In the genomic region with DNA sequence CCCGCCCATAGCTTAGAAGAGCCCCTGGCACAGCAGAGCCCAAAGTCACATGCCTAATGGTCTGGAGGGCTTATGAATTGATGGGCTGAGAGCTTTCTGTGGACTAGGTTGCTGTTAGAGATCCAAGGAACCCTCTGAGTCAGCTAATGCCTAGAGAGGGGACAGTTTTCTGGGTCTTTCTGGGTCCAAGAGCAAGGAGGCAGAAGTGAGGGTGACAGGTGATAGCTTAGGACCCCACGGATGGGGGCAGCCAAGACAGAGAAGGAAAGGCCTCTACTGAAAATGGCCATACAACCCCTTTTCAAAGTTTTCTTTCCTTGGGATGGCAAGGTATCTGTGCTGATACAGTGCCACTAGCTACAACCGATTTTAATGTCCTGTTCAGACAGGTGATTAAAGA, we compare ENCODE assay signal across 14 mouse cellular contexts.
A peak's percentile ranks its signal among the peaks of the same experiment; 100 is the strongest.
DNase-seq lines count a peak whose midpoint lies in the region; ATAC-seq and TF ChIP-seq lines count a peak whose summit lies in the region.
"Had no signal": no experiment of that assay in that cellular context is flagged by ENCODE, and none has a peak within 500 bp of the region (broad histone marks: within the 10 kb centered on the region; RNA-seq: fewer than 3 reads in every experiment).

No protein-coding gene starts in this region.

- H3K9me3 ChIP-seq in midbrain, embryonic 11.5 days (ENCODE audit: control insufficient read depth, low read length) = no peaks in the 10 kb centered on the region
- no peaks in the 10 kb centered on the region for H3K9me3 ChIP-seq in midbrain, postnatal 0 days (ENCODE audit: low read length)
- no peaks in the 10 kb centered on the region for H3K9me3 ChIP-seq in forebrain, embryonic 13.5 days (replicated peaks)
- H3K9me3 ChIP-seq in hindbrain, embryonic 13.5 days = no peaks in the 10 kb centered on the region
- no peaks in the 10 kb centered on the region for H3K9me3 ChIP-seq in neural tube, embryonic 14.5 days (ENCODE audit: control insufficient read depth, low read length)
- H3K9me3 ChIP-seq in intestine, postnatal 0 days (ENCODE audit: control insufficient read depth) = no peaks in the 10 kb centered on the region
- H3K9me3 ChIP-seq: embryonic facial prominence, embryonic 13.5 days; heart, embryonic 15.5 days; liver, embryonic 12.5 days had no signal

- H3K4me3 ChIP-seq in midbrain, embryonic 11.5 days (ENCODE audit: low read depth, low read length) = no peak overlapping the region
- H3K4me3 ChIP-seq in midbrain, postnatal 0 days (ENCODE audit: low read depth, low read length) = no peak overlapping the region
- H3K4me3 ChIP-seq in forebrain, embryonic 13.5 days = no peak overlapping the region
- no peak overlapping the region for H3K4me3 ChIP-seq in hindbrain, embryonic 13.5 days
- H3K4me3 ChIP-seq in neural tube, embryonic 14.5 days (ENCODE audit: low read depth, low read length) = no peak overlapping the region
- H3K4me3 ChIP-seq in intestine, postnatal 0 days (ENCODE audit: low read depth, low read length) = no peak overlapping the region
- H3K4me3 ChIP-seq: embryonic facial prominence, embryonic 13.5 days; heart, embryonic 15.5 days; liver, embryonic 12.5 days had no signal

- H3K27ac ChIP-seq in midbrain, embryonic 11.5 days (ENCODE audit: low read depth, low read length) = no peak overlapping the region
- no peak overlapping the region for H3K27ac ChIP-seq in midbrain, postnatal 0 days (ENCODE audit: low read depth, low read length)
- H3K27ac ChIP-seq in forebrain, embryonic 13.5 days = peak overlapping the region; percentile 87; the same call in 1 of the 2 replicates
- H3K27ac ChIP-seq in hindbrain, embryonic 13.5 days = peak overlapping the region; percentile 86
- peak overlapping the region; percentile 68; the same call in 1 of the 2 replicates for H3K27ac ChIP-seq in neural tube, embryonic 14.5 days (ENCODE audit: low read depth, low read length)
- H3K27ac ChIP-seq in intestine, postnatal 0 days (ENCODE audit: low read depth, low read length) = no peak overlapping the region
- H3K27ac ChIP-seq: embryonic facial prominence, embryonic 13.5 days; heart, embryonic 15.5 days; liver, embryonic 12.5 days had no signal

- no peak for TF ChIP-seq CTCF in midbrain, postnatal 0 days (IDR thresholded peaks at IDR 0.05)
- TF ChIP-seq CTCF in intestine, postnatal 0 days (IDR thresholded peaks at IDR 0.05; ENCODE audit: low read depth) = no peak

- no peak for ATAC-seq in midbrain, embryonic 11.5 days (ENCODE audit: low FRiP score)
- ATAC-seq in midbrain, postnatal 0 days (ENCODE audit: low FRiP score) = no peak
- ATAC-seq in forebrain, embryonic 13.5 days = no peak
- ATAC-seq in hindbrain, embryonic 13.5 days (ENCODE audit: low FRiP score) = no peak
- ATAC-seq in neural tube, embryonic 14.5 days (ENCODE audit: low read depth) = peak; percentile 7; the same call in 1 of the 2 replicates
- ATAC-seq in intestine, postnatal 0 days = no peak
- ATAC-seq: liver, embryonic 12.5 days had no signal

- no peaks in the 10 kb centered on the region for H3K36me3 ChIP-seq in midbrain, embryonic 11.5 days (ENCODE audit: control insufficient read depth, insufficient read depth, low read length)
- H3K36me3 ChIP-seq in midbrain, postnatal 0 days (ENCODE audit: insufficient read depth, low read length) = no peaks in the 10 kb centered on the region
- H3K36me3 ChIP-seq in forebrain, embryonic 13.5 days (ENCODE audit: poor library complexity, severe bottlenecking) = no peaks in the 10 kb centered on the region
- no peaks in the 10 kb centered on the region for H3K36me3 ChIP-seq in hindbrain, embryonic 13.5 days
- H3K36me3 ChIP-seq in neural tube, embryonic 14.5 days (ENCODE audit: control insufficient read depth, insufficient read depth, low read length) = no peaks in the 10 kb centered on the region
- H3K36me3 ChIP-seq in intestine, postnatal 0 days (ENCODE audit: control insufficient read depth, insufficient read depth) = no peaks in the 10 kb centered on the region
- H3K36me3 ChIP-seq: embryonic facial prominence, embryonic 13.5 days; heart, embryonic 15.5 days; liver, embryonic 12.5 days had no signal

- WGBS in midbrain, embryonic 11.5 days = 86% methylated on average over 3 of the region's 3 CpGs
- 75% methylated on average over 3 of the region's 3 CpGs for WGBS in midbrain, postnatal 0 days
- WGBS in forebrain, embryonic 13.5 days = 74% methylated on average over 3 of the region's 3 CpGs
- WGBS in hindbrain, embryonic 13.5 days = 71% methylated on average over 3 of the region's 3 CpGs
- 68% methylated on average over 3 of the region's 3 CpGs for WGBS in neural tube, embryonic 14.5 days
- WGBS in intestine, postnatal 0 days = 86% methylated on average over 3 of the region's 3 CpGs

- no peak overlapping the region for H3K4me2 ChIP-seq in midbrain, embryonic 11.5 days
- no peak overlapping the region for H3K4me2 ChIP-seq in midbrain, postnatal 0 days (ENCODE audit: low read depth, low read length, poor library complexity, severe bottlenecking)
- H3K4me2 ChIP-seq in forebrain, embryonic 13.5 days = no peak overlapping the region
- H3K4me2 ChIP-seq in hindbrain, embryonic 13.5 days = no peak overlapping the region
- no peak overlapping the region for H3K4me2 ChIP-seq in neural tube, embryonic 14.5 days (ENCODE audit: low read depth, low read length)
- H3K4me2 ChIP-seq in intestine, postnatal 0 days (replicated peaks; ENCODE audit: low read depth) = no peak overlapping the region
- H3K4me2 ChIP-seq: heart, embryonic 15.5 days; liver, embryonic 12.5 days had no signal

- H3K9ac ChIP-seq in midbrain, embryonic 11.5 days (ENCODE audit: low read length) = no peak overlapping the region
- no peak overlapping the region for H3K9ac ChIP-seq in midbrain, postnatal 0 days (replicated peaks; ENCODE audit: low read length, poor library complexity, severe bottlenecking)
- no peak overlapping the region for H3K9ac ChIP-seq in forebrain, embryonic 13.5 days
- H3K9ac ChIP-seq in hindbrain, embryonic 13.5 days = no peak overlapping the region
- no peak overlapping the region for H3K9ac ChIP-seq in neural tube, embryonic 14.5 days (replicated peaks; ENCODE audit: low read depth, low read length)
- no peak overlapping the region for H3K9ac ChIP-seq in intestine, postnatal 0 days (ENCODE audit: low read depth, low read length)
- H3K9ac ChIP-seq: embryonic facial prominence, embryonic 13.5 days; heart, embryonic 15.5 days; liver, embryonic 12.5 days had no signal

- H3K27me3 ChIP-seq in midbrain, embryonic 11.5 days (ENCODE audit: control insufficient read depth, insufficient read depth, low read length) = no peaks in the 10 kb centered on the region
- H3K27me3 ChIP-seq in midbrain, postnatal 0 days (ENCODE audit: insufficient read depth, low read length) = no peaks in the 10 kb centered on the region
- no peaks in the 10 kb centered on the region for H3K27me3 ChIP-seq in forebrain, embryonic 13.5 days
- no peaks in the 10 kb centered on the region for H3K27me3 ChIP-seq in hindbrain, embryonic 13.5 days
- no peaks in the 10 kb centered on the region for H3K27me3 ChIP-seq in neural tube, embryonic 14.5 days (ENCODE audit: control insufficient read depth, insufficient read depth, low read length)
- H3K27me3 ChIP-seq in intestine, postnatal 0 days (replicated peaks; ENCODE audit: control insufficient read depth, insufficient read depth, low read length) = no peaks in the 10 kb centered on the region; the same call in 1 of the 2 replicates
- H3K27me3 ChIP-seq: embryonic facial prominence, embryonic 13.5 days; heart, embryonic 15.5 days; liver, embryonic 12.5 days had no signal

- peak; percentile 74 for DNase-seq in midbrain, embryonic 11.5 days (ENCODE audit: low spot score, missing footprints)
- DNase-seq in midbrain, postnatal 0 days (ENCODE audit: low spot score) = no peak
- no peak for DNase-seq in urinary bladder, postnatal 36 days (ENCODE audit: low spot score in 2 of 2)
- no peak for DNase-seq in left cerebral cortex, adult 11 months (ENCODE audit: low spot score)
- DNase-seq: adrenal gland, postnatal 10 days; cerebellum, adult 9-10 months; kidney, adult 18-20 months had no signal

- H3K4me1 ChIP-seq in midbrain, embryonic 11.5 days (ENCODE audit: control insufficient read depth, insufficient read depth, low read length) = peaks cover 12% of the 10 kb centered on the region
- peaks cover 6% of the 10 kb centered on the region; the same call in 1 of the 2 replicates for H3K4me1 ChIP-seq in midbrain, postnatal 0 days (ENCODE audit: insufficient read depth, low read length)
- H3K4me1 ChIP-seq in forebrain, embryonic 13.5 days = peaks cover 27% of the 10 kb centered on the region
- peaks cover 25% of the 10 kb centered on the region for H3K4me1 ChIP-seq in hindbrain, embryonic 13.5 days (replicated peaks)
- peaks cover 14% of the 10 kb centered on the region; the same call in 1 of the 2 replicates for H3K4me1 ChIP-seq in neural tube, embryonic 14.5 days (ENCODE audit: control insufficient read depth, insufficient read depth, low read length)
- no peaks in the 10 kb centered on the region for H3K4me1 ChIP-seq in intestine, postnatal 0 days (replicated peaks; ENCODE audit: control insufficient read depth, insufficient read depth, low read length)
- H3K4me1 ChIP-seq: liver, embryonic 12.5 days had no signal

Comparison
In these comparisons a context has a peak if more than half of its experiments do, and no peak if none do; other contexts are left out.
1. H3K27ac ChIP-seq: peak in forebrain, embryonic 13.5 days (single experiment), hindbrain, embryonic 13.5 days (single experiment) and neural tube, embryonic 14.5 days (single experiment); none in midbrain, embryonic 11.5 days (single experiment), midbrain, postnatal 0 days (single experiment) and intestine, postnatal 0 days (single experiment).